Mouse (Mus musculus) stomach, embryonic 16.5 days (tissue): ENCODE data around the gene Lysmd3. TPM values are rescaled to one million over a fixed set of nuclear protein-coding genes. Genes with fewer than 3 reads are reported as not detected.

Experiments
- ATAC-seq: fragments of 200-750 bp; cut with Nextera tagmentation; 2 replicates; pipeline ENCODE4 v1.8.0; 2017; ENCODE audit warnings: moderate number of reproducible peaks, moderate TSS enrichment; ENCODE audit not compliant: insufficient read depth, low FRiP score
- H3K27ac ChIP-seq: fragments of 300-500 bp; sonication (generic); 2 replicates; pipeline ENCODE4 v1.5.1; 2014; ENCODE audit warnings: low read length
- H3K27me3 ChIP-seq: fragments of 300-500 bp; sonication (generic); 2 replicates; pipeline ENCODE4 v1.6.1; 2014; ENCODE audit warnings: low read length, control low read depth, mixed read lengths; ENCODE audit not compliant: control insufficient read depth, insufficient read depth
- H3K36me3 ChIP-seq: fragments of 300-500 bp; sonication (generic); 2 replicates; pipeline ENCODE4 v1.6.1; 2014; ENCODE audit warnings: low read length; ENCODE audit not compliant: control insufficient read depth, insufficient read depth
- H3K4me1 ChIP-seq: fragments of 300-500 bp; sonication (generic); 2 replicates; pipeline ENCODE4 v1.6.1; 2014; ENCODE audit warnings: low read length, control low read depth, mixed read lengths; ENCODE audit not compliant: control insufficient read depth, insufficient read depth
- H3K4me2 ChIP-seq: fragments of 300-500 bp; sonication (generic); 2 replicates; pipeline ENCODE4 v1.6.1; 2014; ENCODE audit warnings: low read depth, low read length, mixed read lengths
- H3K4me3 ChIP-seq: fragments of 300-500 bp; sonication (generic); replicated peaks from 2 replicates; pipeline ENCODE4 v1.5.1; 2014; ENCODE audit warnings: mild to moderate bottlenecking, low read length
- H3K9ac ChIP-seq: fragments of 300-500 bp; sonication (generic); 2 replicates; pipeline ENCODE4 v1.6.1; 2014; ENCODE audit warnings: low read length
- H3K9me3 ChIP-seq: fragments of 300-500 bp; sonication (generic); replicated peaks from 2 replicates; pipeline ENCODE4 v1.6.1; 2016; ENCODE audit warnings: low read length, control low read depth; ENCODE audit not compliant: control insufficient read depth
- WGBS: fragments of 180-500 bp; shearing (Covaris S2); extraction: QIAGEN DNeasy Blood & Tissue Kit; methylation state at CpG from one replicate; pipeline ENCODE4 v1.1.7; 2014; 5-methylcytosine and 5-hydroxymethylcytosine counted together
- polyA plus RNA-seq: library from polyadenylated mRNA; unstranded; fragments of >200 nt; fragmentation: Nextera tagmentation; extraction: Ambion mirVana; gene quantifications from 2 replicates; pipeline ENCODE4 v1.2.1, GENCODE M21; 2015

Lysmd3 gene
- polyA plus RNA-seq, 1 experiment from 2014 or later, result 27.8 TPM

DNA sequence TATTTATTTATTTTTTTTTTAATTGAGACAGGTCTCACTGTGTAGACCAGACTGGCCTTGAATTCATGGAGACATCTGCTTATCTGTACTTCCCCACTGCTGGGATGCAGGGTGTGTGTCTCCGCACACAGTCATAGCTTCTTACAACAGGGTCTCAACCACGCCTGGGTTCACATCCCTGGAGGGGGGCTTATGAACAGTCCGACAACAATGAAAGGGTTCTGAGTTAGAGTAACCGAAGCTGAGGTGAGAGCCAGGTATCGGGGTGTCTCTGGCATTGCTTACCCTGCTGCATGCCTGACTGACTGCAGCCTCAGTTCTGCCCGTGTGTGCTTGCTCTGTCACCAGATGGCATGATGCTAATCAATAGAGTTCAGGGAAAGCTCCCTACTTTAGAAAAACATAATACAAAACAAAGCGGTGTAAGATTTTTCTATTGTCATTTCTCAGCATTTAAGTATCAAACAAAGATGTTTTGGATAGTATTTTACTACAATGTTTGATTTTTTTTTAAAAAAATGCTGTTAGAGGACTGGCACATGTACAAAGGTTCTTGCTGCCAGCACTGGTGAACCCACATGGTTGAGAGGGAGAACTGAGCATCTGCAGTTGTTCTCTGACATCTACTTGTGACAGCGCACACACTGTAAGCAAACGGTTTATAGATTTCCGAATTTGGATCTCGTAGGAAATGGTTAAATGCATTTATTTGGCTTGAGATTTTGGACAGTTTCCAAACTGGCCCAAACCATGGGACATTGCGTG is 6.3 kb downstream of the Lysmd3 start:
- H3K4me1 ChIP-seq, result peaks cover 3% of the 10 kb centered on the region
- no peak overlapping the region for H3K27ac ChIP-seq
- no peak for ATAC-seq
- H3K9me3 ChIP-seq, result no peaks in the 10 kb centered on the region
- H3K9ac ChIP-seq, result no peak overlapping the region
- H3K4me2 ChIP-seq, result no peak overlapping the region
- H3K4me3 ChIP-seq, result no peak overlapping the region
- H3K36me3 ChIP-seq, result 0 out of 2 replicates have a peak, but pooled peaks cover 12% of the 10 kb centered on the region
- no peaks in the 10 kb centered on the region for H3K27me3 ChIP-seq
- whole genome bisulfite sequencing, result 82% methylated on average over 12 of the region's 12 CpGs

DNA sequence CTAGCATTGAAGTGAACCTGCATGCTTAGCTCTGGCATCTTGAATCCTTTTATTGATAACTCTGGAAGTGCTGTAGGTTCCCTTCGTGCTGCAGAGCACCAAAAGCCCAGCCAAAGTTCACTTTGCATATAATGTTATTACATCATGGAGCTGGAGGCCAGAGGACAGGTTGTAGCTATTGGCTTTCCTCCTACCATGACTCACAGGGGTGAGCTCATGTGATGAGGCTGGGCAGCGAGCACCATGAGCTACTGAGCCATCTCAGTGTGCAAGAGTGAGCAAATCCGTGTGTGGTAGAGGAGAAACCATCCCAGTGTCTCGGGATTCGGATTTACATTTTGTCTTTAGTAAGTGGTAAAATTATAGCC is 6.9 kb downstream of the Lysmd3 start:
- ATAC-seq, result no peak
- 82% methylated on average over 5 of the region's 5 CpGs for WGBS

DNA sequence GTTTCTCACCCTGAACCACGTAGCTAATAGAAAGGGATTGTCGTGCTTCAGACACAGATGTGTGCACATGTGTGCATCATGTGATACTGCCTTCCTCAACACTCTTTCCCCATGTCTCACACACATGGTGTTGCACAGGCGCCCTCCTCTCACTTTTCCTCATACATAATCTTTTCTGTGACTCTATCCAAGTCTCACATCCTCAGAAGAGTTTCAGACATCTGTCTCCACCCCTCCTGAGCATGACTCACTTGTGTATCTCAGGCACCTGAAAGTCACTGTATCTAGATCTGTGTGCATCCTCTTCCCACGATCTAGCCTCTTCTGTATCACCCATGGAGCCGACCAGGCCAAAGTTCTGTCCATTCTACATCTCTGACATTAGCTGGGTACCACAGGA is 10.2 kb downstream of the Lysmd3 start:
- Histone ChIP-seq H3K4me1 (no peaks in the 10 kb centered on the region), H3K27me3 (no peaks in the 10 kb centered on the region), H3K9ac (no peak overlapping the region), H3K9me3 (no peaks in the 10 kb centered on the region), H3K4me2 (no peak overlapping the region), H3K27ac (no peak overlapping the region), H3K4me3 (no peak overlapping the region), H3K36me3 (peaks cover 22% of the 10 kb centered on the region; the same call in 1 of the 2 replicates)
- no peak for ATAC-seq
- WGBS, result 87% methylated on average over 5 of the region's 5 CpGs

More for the DNA sequence above, 6.9 kb downstream of the Lysmd3 start:
- Histone ChIP-seq H3K4me2 (no peak overlapping the region), H3K4me3 (no peak overlapping the region), H3K4me1 (no peaks in the 10 kb centered on the region), H3K9ac (no peak overlapping the region), H3K27ac (no peak overlapping the region), H3K27me3 (no peaks in the 10 kb centered on the region), H3K36me3 (0 out of 2 replicates have a peak, but pooled peaks cover 14% of the 10 kb centered on the region), H3K9me3 (no peaks in the 10 kb centered on the region)

DNA sequence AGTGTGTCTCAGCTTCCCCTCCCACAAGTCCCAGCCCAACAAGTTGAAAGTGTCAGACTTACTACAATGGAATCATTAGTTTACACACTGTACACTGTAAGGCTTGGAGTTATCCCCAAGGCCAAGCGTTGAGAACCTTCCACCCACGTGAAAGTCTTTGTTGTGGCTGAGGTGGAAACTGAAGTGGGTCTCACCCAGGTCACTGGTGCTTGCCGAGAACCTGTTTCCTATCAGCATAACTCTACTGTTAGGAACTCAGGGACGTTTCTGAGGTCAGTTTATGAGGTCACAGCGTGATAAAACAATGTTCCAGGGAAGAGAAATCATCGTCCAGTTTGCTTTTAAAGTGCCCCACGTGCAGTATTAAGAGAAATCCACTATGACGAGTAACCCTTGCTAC is 17.9 kb downstream of the Lysmd3 start:
- H3K9me3 ChIP-seq, result no peaks in the 10 kb centered on the region
- H3K27ac ChIP-seq, result no peak overlapping the region
- H3K36me3 ChIP-seq, result peaks cover 6% of the 10 kb centered on the region; the same call in 1 of the 2 replicates
- H3K27me3 ChIP-seq, result no peaks in the 10 kb centered on the region
- H3K4me1 ChIP-seq, result no peaks in the 10 kb centered on the region
- no peak overlapping the region for H3K4me3 ChIP-seq
- 68% methylated on average over 8 of the region's 8 CpGs for WGBS
- ATAC-seq, result no peak
- no peak overlapping the region for H3K4me2 ChIP-seq
- H3K9ac ChIP-seq, result no peak overlapping the region

DNA sequence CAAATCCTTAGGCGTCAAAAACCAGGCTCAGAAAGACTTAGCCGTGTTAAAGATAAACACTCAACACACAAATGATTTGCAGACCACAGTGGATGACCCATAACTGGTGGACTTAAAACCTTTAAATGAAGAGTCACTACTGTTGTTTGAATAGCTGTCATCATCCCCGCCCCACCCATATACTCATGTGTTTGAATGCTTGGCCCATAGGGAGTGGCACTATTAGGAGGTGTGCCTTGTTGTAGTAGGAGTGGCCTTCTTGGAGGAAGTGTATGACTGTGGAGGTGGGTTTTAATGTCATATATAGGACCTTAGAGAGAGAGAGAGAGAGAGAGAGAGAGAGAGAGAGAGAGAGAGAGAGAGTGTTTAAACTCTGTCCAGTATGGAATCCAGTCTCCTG is 25.6 kb downstream of the Lysmd3 start:
- no peak for ATAC-seq
- H3K36me3 ChIP-seq, result no peaks in the 10 kb centered on the region
- H3K4me2 ChIP-seq, result no peak overlapping the region
- H3K27ac ChIP-seq, result no peak overlapping the region
- no peaks in the 10 kb centered on the region for H3K9me3 ChIP-seq
- H3K27me3 ChIP-seq, result no peaks in the 10 kb centered on the region
- no peaks in the 10 kb centered on the region for H3K4me1 ChIP-seq
- H3K4me3 ChIP-seq, result no peak overlapping the region
- WGBS, result 76% methylated on average over 3 of the region's 3 CpGs
- H3K9ac ChIP-seq, result no peak overlapping the region

DNA sequence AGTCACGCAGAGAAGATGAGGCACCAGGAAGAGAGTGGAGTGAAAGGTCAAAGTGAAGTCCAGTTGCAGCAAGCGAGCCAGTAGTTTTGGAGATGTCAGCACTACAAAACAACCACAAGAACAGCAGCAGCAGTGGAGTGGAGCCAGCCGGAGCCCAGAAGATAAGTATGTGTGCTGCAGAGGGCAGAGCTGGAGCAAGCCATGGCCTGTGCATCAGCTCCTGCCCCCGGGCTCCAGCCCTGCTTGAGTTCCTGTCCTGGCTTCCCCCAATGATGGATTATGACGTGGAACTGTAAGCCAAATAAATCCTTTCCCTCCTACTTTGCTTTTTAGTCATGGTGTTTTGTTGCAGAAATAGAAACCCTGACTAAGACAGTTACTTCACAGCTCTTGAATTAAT is 26.8 kb downstream of the Lysmd3 start:
- no peak overlapping the region for H3K9ac ChIP-seq
- no peaks in the 10 kb centered on the region for H3K27me3 ChIP-seq
- H3K9me3 ChIP-seq, result no peaks in the 10 kb centered on the region
- 67% methylated on average over 5 of the region's 5 CpGs for WGBS
- no peaks in the 10 kb centered on the region for H3K4me1 ChIP-seq
- H3K4me3 ChIP-seq, result no peak overlapping the region
- no peak overlapping the region for H3K4me2 ChIP-seq
- no peak overlapping the region for H3K27ac ChIP-seq
- no peaks in the 10 kb centered on the region for H3K36me3 ChIP-seq
- ATAC-seq, result no peak

DNA sequence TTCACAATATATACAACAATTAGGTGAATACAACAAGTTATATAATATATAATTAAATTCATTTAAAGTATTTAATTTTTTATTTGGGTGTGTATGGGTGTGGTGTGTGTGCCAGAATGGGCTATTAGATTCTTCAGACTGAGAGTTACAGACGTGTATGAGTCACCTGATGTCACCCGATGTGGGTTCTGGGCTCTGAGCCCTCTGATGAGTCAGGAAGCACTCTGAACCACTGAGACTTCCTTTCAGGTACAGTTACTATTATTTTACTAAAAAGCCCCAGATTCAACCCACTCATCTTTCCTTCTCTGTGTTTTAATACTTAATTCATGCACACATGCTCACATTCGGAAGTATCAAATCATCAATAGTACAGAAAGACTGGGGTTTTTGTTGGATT is 27.4 kb downstream of the Lysmd3 start:
- Histone ChIP-seq H3K36me3 (no peaks in the 10 kb centered on the region), H3K27me3 (no peaks in the 10 kb centered on the region), H3K9ac (no peak overlapping the region), H3K4me2 (no peak overlapping the region), H3K4me1 (no peaks in the 10 kb centered on the region), H3K4me3 (no peak overlapping the region), H3K9me3 (no peaks in the 10 kb centered on the region), H3K27ac (no peak overlapping the region)
- 81% methylated on average over 3 of the region's 3 CpGs for WGBS
- ATAC-seq, result no peak

DNA sequence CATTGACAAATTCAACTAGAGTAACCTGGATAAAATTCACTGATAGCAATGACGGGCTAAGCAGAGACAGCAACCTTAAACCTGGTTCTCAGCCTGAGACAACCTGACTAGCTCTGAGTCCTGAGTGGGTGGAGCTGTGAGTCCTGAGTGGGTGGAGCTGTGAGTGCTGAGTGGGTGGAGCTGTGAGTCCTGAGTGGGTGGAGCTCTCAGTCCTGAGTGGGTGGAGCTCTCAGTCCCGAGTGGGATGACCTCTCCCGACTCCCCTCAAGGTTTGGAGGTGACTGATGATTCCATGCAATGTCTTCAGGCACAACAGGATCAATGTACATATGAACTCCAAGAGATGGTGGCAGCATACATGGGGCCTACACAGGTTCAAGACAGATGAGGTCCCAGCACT is 32.1 kb downstream of the Lysmd3 start:
- Histone ChIP-seq H3K36me3 (no peaks in the 10 kb centered on the region), H3K4me2 (no peak overlapping the region), H3K4me1 (no peaks in the 10 kb centered on the region), H3K9ac (no peak overlapping the region), H3K4me3 (no peak overlapping the region), H3K27me3 (no peaks in the 10 kb centered on the region), H3K27ac (no peak overlapping the region), H3K9me3 (no peaks in the 10 kb centered on the region)
- no peak for ATAC-seq
- 85% methylated on average over 3 of the region's 3 CpGs for WGBS

DNA sequence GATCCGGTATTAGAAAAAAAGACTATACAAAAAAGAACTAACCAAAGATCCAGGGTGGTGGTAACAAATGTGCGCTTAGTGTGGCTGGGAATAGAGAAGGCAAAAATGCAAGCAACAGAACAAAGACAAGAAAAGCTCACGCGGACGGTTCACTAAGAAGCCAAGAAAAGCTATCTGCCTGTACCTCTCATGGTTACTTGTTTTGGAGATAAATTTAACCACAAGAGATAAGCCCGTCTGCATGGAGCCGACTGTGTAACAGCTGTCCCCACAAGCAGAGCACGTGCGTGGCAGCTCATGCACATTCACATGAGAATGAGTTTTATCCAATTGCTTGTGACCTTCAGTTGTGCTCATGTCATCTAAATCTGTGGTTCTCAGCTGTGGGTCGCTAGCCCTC is 33.0 kb downstream of the Lysmd3 start:
- Histone ChIP-seq H3K4me2 (no peak overlapping the region), H3K4me1 (no peaks in the 10 kb centered on the region), H3K9ac (no peak overlapping the region), H3K36me3 (no peaks in the 10 kb centered on the region), H3K27me3 (no peaks in the 10 kb centered on the region), H3K27ac (no peak overlapping the region), H3K4me3 (no peak overlapping the region), H3K9me3 (no peaks in the 10 kb centered on the region)
- peak; percentile 21; the same call in 1 of the 2 replicates for ATAC-seq
- 58% methylated on average over 10 of the region's 10 CpGs for WGBS
